Mouse (Mus musculus): ENCODE data around the gene Grik4. TPM values are rescaled to one million over a fixed set of nuclear protein-coding genes. Genes with fewer than 3 reads are reported as not detected.

Grik4 gene
- polyA plus RNA-seq, 1 experiment from 2014 or later: 0.49 TPM

- no peak overlapping the region for H3K27ac ChIP-seq (replicated peaks; ENCODE audit: low read depth, low read length)
- no peak overlapping the region for H3K9ac ChIP-seq (replicated peaks; ENCODE audit: low read length)
- 93% methylated on average over 4 of the region's 4 CpGs for WGBS
- no peak overlapping the region for H3K4me3 ChIP-seq (ENCODE audit: low read depth, low read length)
- no peaks in the 10 kb centered on the region for H3K36me3 ChIP-seq (replicated peaks; ENCODE audit: control insufficient read depth, insufficient read depth, low read depth, low read length)
- H3K4me1 ChIP-seq (ENCODE audit: control insufficient read depth, insufficient read depth, low read length): no peaks in the 10 kb centered on the region
- DNase-seq (ENCODE audit: low spot score) (no peak), ATAC-seq (replicated peaks; ENCODE audit: insufficient number of reproducible peaks, low FRiP score, low TSS enrichment, low read depth) (no peak)
- no peaks in the 10 kb centered on the region for H3K27me3 ChIP-seq (ENCODE audit: control insufficient read depth, insufficient read depth, low read length)
- H3K4me2 ChIP-seq (ENCODE audit: low read depth, low read length): no peak overlapping the region
- H3K9me3 ChIP-seq (replicated peaks; ENCODE audit: control insufficient read depth, low read length): no peaks in the 10 kb centered on the region
Measured at GRCm38 (mm10) chr9:42866650-42867049, 77.6 kb downstream of the Grik4 start.

- 42% methylated on average over 11 of the region's 11 CpGs for WGBS
- Histone ChIP-seq H3K9ac (replicated peaks; ENCODE audit: low read length) (no peak overlapping the region), H3K4me3 (ENCODE audit: low read depth, low read length) (no peak overlapping the region), H3K9me3 (replicated peaks; ENCODE audit: control insufficient read depth, low read length) (no peaks in the 10 kb centered on the region), H3K4me2 (ENCODE audit: low read depth, low read length) (no peak overlapping the region), H3K36me3 (replicated peaks; ENCODE audit: control insufficient read depth, insufficient read depth, low read depth, low read length) (no peaks in the 10 kb centered on the region), H3K27me3 (ENCODE audit: control insufficient read depth, insufficient read depth, low read length) (no peaks in the 10 kb centered on the region), H3K4me1 (ENCODE audit: control insufficient read depth, insufficient read depth, low read length) (no peaks in the 10 kb centered on the region), H3K27ac (replicated peaks; ENCODE audit: low read depth, low read length) (no peak overlapping the region)
- peak; percentile 66; the same call in 1 of the 2 replicates for ATAC-seq (replicated peaks; ENCODE audit: insufficient number of reproducible peaks, low FRiP score, low TSS enrichment, low read depth)
- peak; percentile 45 for DNase-seq (ENCODE audit: low spot score)
Measured at GRCm38 (mm10) chr9:42865036-42865829, 79.1 kb downstream of the Grik4 start.

- ATAC-seq (replicated peaks; ENCODE audit: insufficient number of reproducible peaks, low FRiP score, low TSS enrichment, low read depth): no peak
- WGBS: 65% methylated on average over 5 of the region's 5 CpGs
- no peaks in the 10 kb centered on the region for H3K36me3 ChIP-seq (replicated peaks; ENCODE audit: control insufficient read depth, insufficient read depth, low read depth, low read length)
- no peak overlapping the region for H3K4me3 ChIP-seq (ENCODE audit: low read depth, low read length)
- H3K9ac ChIP-seq (replicated peaks; ENCODE audit: low read length): no peak overlapping the region
- no peaks in the 10 kb centered on the region for H3K9me3 ChIP-seq (replicated peaks; ENCODE audit: control insufficient read depth, low read length)
- H3K4me1 ChIP-seq (ENCODE audit: control insufficient read depth, insufficient read depth, low read length): no peaks in the 10 kb centered on the region
- DNase-seq (ENCODE audit: low spot score): no peak
- H3K27ac ChIP-seq (replicated peaks; ENCODE audit: low read depth, low read length): no peak overlapping the region
- H3K27me3 ChIP-seq (ENCODE audit: control insufficient read depth, insufficient read depth, low read length): no peaks in the 10 kb centered on the region
- no peak overlapping the region for H3K4me2 ChIP-seq (ENCODE audit: low read depth, low read length)
Measured at GRCm38 (mm10) chr9:42863360-42863759, 80.9 kb downstream of the Grik4 start.

DNA sequence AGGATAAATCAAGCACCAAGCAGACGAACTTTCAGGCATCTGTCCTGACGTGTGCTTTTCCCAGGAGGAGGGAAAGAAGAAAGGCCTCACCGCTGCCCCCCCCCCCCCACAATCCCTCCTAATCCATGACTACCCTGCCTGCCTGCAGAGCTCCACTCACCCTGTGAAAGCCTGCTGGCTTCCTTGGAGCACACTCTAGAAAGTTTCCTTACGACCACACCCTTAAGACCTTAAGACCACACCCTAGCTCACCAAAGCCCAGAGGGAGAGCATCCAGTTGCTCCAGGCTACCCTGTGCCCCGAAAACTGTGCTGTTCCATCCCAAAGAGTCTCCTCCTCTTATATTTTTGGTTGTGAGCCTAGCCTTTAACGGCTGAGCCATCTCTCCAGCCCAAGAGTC is 82.6 kb downstream of the Grik4 start:
- ATAC-seq (replicated peaks; ENCODE audit: insufficient number of reproducible peaks, low FRiP score, low TSS enrichment, low read depth): no peak

GRCm38 (mm10) chr9:42861238-42861637 is 83.1 kb downstream of the Grik4 start:
- Histone ChIP-seq H3K4me2 (ENCODE audit: low read depth, low read length) (no peak overlapping the region), H3K9me3 (replicated peaks; ENCODE audit: control insufficient read depth, low read length) (no peaks in the 10 kb centered on the region), H3K27me3 (ENCODE audit: control insufficient read depth, insufficient read depth, low read length) (no peaks in the 10 kb centered on the region), H3K4me3 (ENCODE audit: low read depth, low read length) (no peak overlapping the region), H3K4me1 (ENCODE audit: control insufficient read depth, insufficient read depth, low read length) (no peaks in the 10 kb centered on the region), H3K9ac (replicated peaks; ENCODE audit: low read length) (no peak overlapping the region), H3K36me3 (replicated peaks; ENCODE audit: control insufficient read depth, insufficient read depth, low read depth, low read length) (no peaks in the 10 kb centered on the region), H3K27ac (replicated peaks; ENCODE audit: low read depth, low read length) (no peak overlapping the region)
- ATAC-seq (replicated peaks; ENCODE audit: insufficient number of reproducible peaks, low FRiP score, low TSS enrichment, low read depth) (no peak), DNase-seq (ENCODE audit: low spot score) (no peak)
- WGBS: 91% methylated on average over 11 of the region's 11 CpGs

More for the DNA sequence above, 82.6 kb downstream of the Grik4 start:
- no peak overlapping the region for H3K4me3 ChIP-seq (ENCODE audit: low read depth, low read length)
- H3K9me3 ChIP-seq (replicated peaks; ENCODE audit: control insufficient read depth, low read length): no peaks in the 10 kb centered on the region
- no peak overlapping the region for H3K4me2 ChIP-seq (ENCODE audit: low read depth, low read length)
- WGBS: 79% methylated on average over 6 of the region's 6 CpGs
- DNase-seq (ENCODE audit: low spot score): no peak
- H3K4me1 ChIP-seq (ENCODE audit: control insufficient read depth, insufficient read depth, low read length): no peaks in the 10 kb centered on the region
- no peaks in the 10 kb centered on the region for H3K36me3 ChIP-seq (replicated peaks; ENCODE audit: control insufficient read depth, insufficient read depth, low read depth, low read length)
- H3K27me3 ChIP-seq (ENCODE audit: control insufficient read depth, insufficient read depth, low read length): no peaks in the 10 kb centered on the region
- H3K27ac ChIP-seq (replicated peaks; ENCODE audit: low read depth, low read length): no peak overlapping the region
- no peak overlapping the region for H3K9ac ChIP-seq (replicated peaks; ENCODE audit: low read length)

- Histone ChIP-seq H3K4me1 (ENCODE audit: control insufficient read depth, insufficient read depth, low read length) (no peaks in the 10 kb centered on the region), H3K4me2 (ENCODE audit: low read depth, low read length) (no peak overlapping the region), H3K27me3 (ENCODE audit: control insufficient read depth, insufficient read depth, low read length) (no peaks in the 10 kb centered on the region), H3K9ac (replicated peaks; ENCODE audit: low read length) (no peak overlapping the region), H3K27ac (replicated peaks; ENCODE audit: low read depth, low read length) (no peak overlapping the region), H3K9me3 (replicated peaks; ENCODE audit: control insufficient read depth, low read length) (no peaks in the 10 kb centered on the region), H3K36me3 (replicated peaks; ENCODE audit: control insufficient read depth, insufficient read depth, low read depth, low read length) (no peaks in the 10 kb centered on the region), H3K4me3 (ENCODE audit: low read depth, low read length) (no peak overlapping the region)
- 81% methylated on average over 10 of the region's 10 CpGs for WGBS
- DNase-seq (ENCODE audit: low spot score): no peak
- no peak for ATAC-seq (replicated peaks; ENCODE audit: insufficient number of reproducible peaks, low FRiP score, low TSS enrichment, low read depth)
Measured at GRCm38 (mm10) chr9:42859959-42860794, 84.1 kb downstream of the Grik4 start.

DNA sequence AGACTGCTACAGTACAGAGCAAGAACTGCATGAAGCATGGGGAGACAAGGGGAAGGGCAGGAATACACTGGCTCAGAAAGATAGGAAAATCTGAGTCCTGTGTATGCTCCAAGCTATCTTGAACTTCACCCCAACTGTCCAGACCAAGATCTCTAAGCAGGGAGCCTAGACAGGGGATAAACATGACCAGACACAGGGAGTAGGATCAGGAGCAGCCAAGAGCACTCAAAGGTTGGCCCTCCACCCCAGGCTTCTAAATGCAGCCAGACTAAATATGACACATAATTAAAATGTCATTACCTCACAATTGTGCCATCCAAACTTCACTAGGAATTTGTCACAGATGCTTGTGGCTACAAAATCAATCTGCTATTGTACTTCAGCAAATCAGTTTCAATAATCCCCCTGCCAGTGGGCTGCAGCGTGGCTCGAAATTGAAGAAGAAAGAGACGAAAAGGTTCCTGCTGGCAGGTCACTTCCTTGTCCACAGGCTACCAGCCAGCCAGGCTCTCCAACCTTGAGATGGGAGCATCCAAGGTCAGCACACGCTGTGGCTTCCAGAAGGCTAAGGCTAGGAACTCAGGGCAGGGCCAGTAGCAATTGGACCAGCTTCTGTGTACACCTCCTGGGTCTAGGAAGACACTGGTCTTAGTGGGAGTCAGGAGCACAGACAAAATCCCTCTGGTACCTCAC is 85.1 kb downstream of the Grik4 start:
- Histone ChIP-seq H3K27ac (replicated peaks; ENCODE audit: low read depth, low read length) (no peak overlapping the region), H3K4me1 (ENCODE audit: control insufficient read depth, insufficient read depth, low read length) (no peaks in the 10 kb centered on the region), H3K27me3 (ENCODE audit: control insufficient read depth, insufficient read depth, low read length) (no peaks in the 10 kb centered on the region), H3K4me3 (ENCODE audit: low read depth, low read length) (no peak overlapping the region), H3K9me3 (replicated peaks; ENCODE audit: control insufficient read depth, low read length) (no peaks in the 10 kb centered on the region), H3K9ac (replicated peaks; ENCODE audit: low read length) (no peak overlapping the region), H3K4me2 (ENCODE audit: low read depth, low read length) (no peak overlapping the region), H3K36me3 (replicated peaks; ENCODE audit: control insufficient read depth, insufficient read depth, low read depth, low read length) (no peaks in the 10 kb centered on the region)
- no peak for ATAC-seq (replicated peaks; ENCODE audit: insufficient number of reproducible peaks, low FRiP score, low TSS enrichment, low read depth)
- DNase-seq (ENCODE audit: low spot score): no peak
- 68% methylated on average over 4 of the region's 4 CpGs for WGBS

All from embryonic facial prominence, embryonic 11.5 days (tissue).